Mouse (Mus musculus) heart, embryonic 11.5 days (tissue): Measurements from ENCODE around the gene Bscl2. TPM values are rescaled to one million over a fixed set of nuclear protein-coding genes. Genes with fewer than 3 reads are reported as not detected.

Experiments used
- ATAC-seq: fragments of 200-750 bp; cut with Nextera tagmentation; replicated peaks from 2 replicates; pipeline ENCODE4 v1.8.0; 2017; ENCODE audit warnings: moderate library complexity; ENCODE audit not compliant: insufficient number of reproducible peaks, low FRiP score, low TSS enrichment
- H3K27ac ChIP-seq: fragments of 300-500 bp; sonication (generic); 2 replicates; pipeline ENCODE4 v1.5.1; 2014; ENCODE audit warnings: mild to moderate bottlenecking, low read depth, low read length
- H3K27me3 ChIP-seq: fragments of 300-500 bp; sonication (generic); 2 replicates; pipeline ENCODE4 v1.6.1; 2014; ENCODE audit warnings: mild to moderate bottlenecking, low read length, mixed read lengths; ENCODE audit not compliant: control insufficient read depth, insufficient read depth
- H3K36me3 ChIP-seq: fragments of 300-500 bp; sonication (generic); 2 replicates; pipeline ENCODE4 v1.6.1; 2014; ENCODE audit warnings: mild to moderate bottlenecking, low read length, moderate library complexity, mixed read lengths; ENCODE audit not compliant: control insufficient read depth, insufficient read depth
- H3K4me1 ChIP-seq: fragments of 300-500 bp; sonication (generic); 2 replicates; pipeline ENCODE4 v1.6.1; 2014; ENCODE audit warnings: low read length; ENCODE audit not compliant: control insufficient read depth, insufficient read depth
- H3K4me2 ChIP-seq: fragments of 300-500 bp; sonication (generic); 2 replicates; pipeline ENCODE4 v1.6.1; 2014; ENCODE audit warnings: mild to moderate bottlenecking, moderate library complexity
- H3K4me3 ChIP-seq: fragments of 300-500 bp; sonication (generic); 2 replicates; pipeline ENCODE4 v1.5.1; 2014; ENCODE audit warnings: low read depth, low read length
- H3K9ac ChIP-seq: fragments of 300-500 bp; sonication (generic); 2 replicates; pipeline ENCODE4 v1.6.1; 2014; ENCODE audit warnings: mild to moderate bottlenecking, low read depth, low read length, moderate library complexity
- H3K9me3 ChIP-seq: fragments of 300-500 bp; sonication (generic); replicated peaks from 2 replicates; pipeline ENCODE4 v1.6.1; 2016; ENCODE audit warnings: low read length; ENCODE audit not compliant: control insufficient read depth
- WGBS: fragments of 180-500 bp; shearing (Covaris S2); extraction: QIAGEN DNeasy Blood & Tissue Kit; methylation state at CpG from one replicate; pipeline ENCODE4 v1.1.7; 2014; ENCODE audit not compliant: insufficient replicate concordance; 5-methylcytosine and 5-hydroxymethylcytosine counted together
- polyA plus RNA-seq: library from polyadenylated mRNA; unstranded; fragments of >200 nt; fragmentation: Nextera tagmentation; extraction: Ambion mirVana; gene quantifications from 2 replicates; pipeline ENCODE4 v1.2.1, GENCODE M21; 2014

The Bscl2 gene
- polyA plus RNA-seq, 1 experiment from 2014 or later: 41.7 TPM

DNA sequence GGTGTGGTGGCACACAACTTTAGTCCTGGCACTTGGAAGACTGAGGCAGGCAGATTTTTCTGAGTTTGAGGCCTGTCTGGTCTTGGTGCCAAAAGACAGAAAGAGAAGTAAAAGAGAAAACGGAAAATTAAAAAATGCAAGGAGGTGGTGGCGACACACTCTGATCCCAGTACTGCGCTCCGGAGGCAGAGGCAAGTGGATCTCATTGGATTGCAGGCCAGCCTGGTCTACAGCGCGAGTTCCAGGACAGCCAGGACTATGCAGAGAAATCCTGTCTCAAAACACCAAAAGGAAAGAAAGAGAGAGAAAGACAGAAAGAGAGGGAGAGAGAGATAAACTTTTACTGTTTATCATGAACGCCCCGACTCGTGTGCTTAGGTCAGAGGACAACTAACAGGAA, 33.6 kb downstream of the Bscl2 start:
- peak overlapping the region; percentile 76 for H3K27ac ChIP-seq
- peak overlapping the region; percentile 80 for H3K9ac ChIP-seq
- no peak; the same call in 1 of the 2 replicates for ATAC-seq

DNA sequence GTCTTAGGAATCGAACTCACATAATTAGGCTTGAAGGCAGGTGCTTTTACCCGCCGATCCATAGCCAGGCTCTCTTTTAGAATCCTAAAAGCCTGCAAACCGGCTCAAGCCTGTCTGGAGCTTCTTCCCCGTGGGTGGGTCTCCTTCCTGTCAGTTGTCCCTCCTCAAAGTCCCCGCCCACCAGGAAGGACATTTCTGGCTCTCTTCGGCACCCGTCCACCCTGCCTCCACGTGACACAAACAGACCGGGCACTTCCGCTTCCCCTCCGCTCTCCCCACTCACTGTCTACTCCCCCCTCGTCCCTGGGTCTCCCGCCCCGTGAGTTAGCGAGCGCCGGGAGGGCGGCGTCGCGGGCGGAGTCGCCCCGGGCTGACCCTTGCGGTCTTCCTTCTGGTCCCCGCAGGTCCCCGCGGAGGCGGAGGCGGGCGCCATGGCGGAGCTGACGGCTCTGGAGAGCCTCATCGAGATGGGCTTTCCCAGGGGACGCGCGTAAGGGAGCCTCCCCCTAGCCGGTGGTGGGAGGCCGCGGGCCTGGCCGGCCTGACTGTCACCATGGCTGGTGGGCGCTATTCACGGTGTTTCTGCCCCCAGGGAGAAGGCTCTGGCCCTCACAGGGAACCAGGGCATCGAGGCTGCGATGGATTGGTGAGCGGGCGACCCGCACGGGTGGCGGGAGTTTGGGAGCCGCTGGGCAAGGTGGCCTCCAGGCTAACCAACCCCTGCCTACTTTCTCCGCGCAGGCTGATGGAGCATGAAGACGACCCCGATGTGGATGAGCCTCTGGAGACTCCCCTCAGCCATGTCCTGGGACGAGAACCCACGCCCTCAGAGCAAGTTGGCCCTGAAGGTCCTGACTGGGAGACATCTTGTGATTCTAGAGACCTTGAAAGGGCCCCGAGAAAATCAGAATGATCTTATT, 34.3 kb downstream of the Bscl2 start, which contains the start of gene Ubxn1:
Gene Ubxn1 (plus strand): TSS at position 230 of the 920 bp plus-strand sequence.
- peaks cover 7% of the 10 kb centered on the region; the same call in 1 of the 2 replicates for H3K36me3 ChIP-seq
- H3K27ac ChIP-seq: peak within 1 kb of the TSS; percentile 82
- peak within 1 kb of the TSS; percentile 80 for H3K9ac ChIP-seq
- under 1% methylated on average over 59 of the region's 59 CpGs for WGBS
- peak within 1 kb of the TSS; percentile 80 for H3K4me3 ChIP-seq
- peak; percentile 97 for ATAC-seq
- H3K9me3 ChIP-seq: no peaks in the 10 kb centered on the region
- H3K4me1 ChIP-seq: peaks cover 6% of the 10 kb centered on the region
- H3K27me3 ChIP-seq: no peaks in the 10 kb centered on the region
- H3K4me2 ChIP-seq: peak within 1 kb of the TSS; percentile 91

More for the DNA sequence above, 33.6 kb downstream of the Bscl2 start:
- Histone ChIP-seq H3K4me2 (peak overlapping the region; percentile 91), H3K27me3 (no peaks in the 10 kb centered on the region), H3K4me3 (peak overlapping the region; percentile 80), H3K9me3 (no peaks in the 10 kb centered on the region), H3K36me3 (peaks cover 5% of the 10 kb centered on the region; the same call in 1 of the 2 replicates), H3K4me1 (peaks cover 6% of the 10 kb centered on the region)
- WGBS: 47% methylated on average over 9 of the region's 9 CpGs

DNA sequence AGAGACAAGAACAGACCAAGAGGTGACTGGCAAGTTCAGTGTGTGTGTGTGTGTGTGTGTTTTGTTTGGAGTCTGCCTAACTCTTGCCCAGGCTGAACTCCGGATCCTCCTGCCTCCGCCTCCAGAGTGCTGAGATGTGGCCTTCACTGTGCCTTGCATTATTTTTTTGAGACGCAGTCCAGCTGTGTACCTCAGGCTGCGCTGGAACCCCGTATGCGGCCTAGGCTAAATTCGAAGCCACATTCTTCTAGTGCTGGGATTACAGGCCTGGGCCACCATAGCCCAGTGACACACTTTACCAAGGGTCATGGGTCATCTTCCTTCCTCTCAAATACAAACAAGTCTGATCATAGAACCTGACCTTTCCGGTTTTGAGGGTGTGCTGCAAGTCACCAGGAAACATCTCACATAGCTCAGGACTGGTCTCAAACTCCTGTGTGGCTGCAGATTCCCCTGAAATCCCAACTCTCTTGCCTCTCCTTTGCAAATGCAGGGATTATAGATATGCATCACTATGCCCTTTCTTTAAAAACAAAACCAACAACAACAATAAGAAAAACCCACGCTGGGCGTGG, 35.1 kb downstream of the Bscl2 start:
- Histone ChIP-seq H3K4me1 (peaks cover 6% of the 10 kb centered on the region), H3K9ac (peak overlapping the region; percentile 80), H3K27me3 (no peaks in the 10 kb centered on the region), H3K4me3 (peak overlapping the region; percentile 80), H3K9me3 (no peaks in the 10 kb centered on the region), H3K4me2 (peak overlapping the region; percentile 91), H3K27ac (peak overlapping the region; percentile 82; the same call in 1 of the 2 replicates), H3K36me3 (peaks cover 7% of the 10 kb centered on the region; the same call in 1 of the 2 replicates)
- WGBS: 73% methylated on average over 10 of the region's 10 CpGs
- no peak for ATAC-seq

DNA sequence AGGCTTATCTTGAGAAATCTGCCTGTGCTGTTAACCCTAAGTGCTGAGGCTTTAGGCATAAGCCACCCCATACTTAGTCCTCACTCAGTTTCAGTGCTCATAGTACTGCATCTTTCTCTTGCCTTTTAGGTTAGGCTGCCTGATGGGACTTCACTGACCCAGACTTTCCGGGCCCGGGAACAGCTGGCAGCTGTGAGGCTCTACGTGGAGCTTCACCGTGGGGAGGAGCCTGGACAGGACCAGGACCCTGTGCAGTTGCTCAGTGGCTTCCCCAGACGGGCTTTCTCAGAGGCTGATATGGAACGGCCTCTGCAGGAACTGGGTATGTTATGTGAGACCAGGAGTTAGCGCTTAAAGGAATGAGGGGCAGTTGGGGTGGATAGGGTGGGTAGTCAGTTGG, 37.8 kb downstream of the Bscl2 start:
- Histone ChIP-seq H3K27ac (no peak overlapping the region), H3K36me3 (peaks cover 9% of the 10 kb centered on the region; the same call in 1 of the 2 replicates), H3K27me3 (no peaks in the 10 kb centered on the region), H3K4me2 (no peak overlapping the region), H3K4me1 (peaks cover 14% of the 10 kb centered on the region), H3K9me3 (no peaks in the 10 kb centered on the region), H3K4me3 (no peak overlapping the region), H3K9ac (no peak overlapping the region)
- 89% methylated on average over 7 of the region's 7 CpGs for WGBS
- ATAC-seq: no peak

DNA sequence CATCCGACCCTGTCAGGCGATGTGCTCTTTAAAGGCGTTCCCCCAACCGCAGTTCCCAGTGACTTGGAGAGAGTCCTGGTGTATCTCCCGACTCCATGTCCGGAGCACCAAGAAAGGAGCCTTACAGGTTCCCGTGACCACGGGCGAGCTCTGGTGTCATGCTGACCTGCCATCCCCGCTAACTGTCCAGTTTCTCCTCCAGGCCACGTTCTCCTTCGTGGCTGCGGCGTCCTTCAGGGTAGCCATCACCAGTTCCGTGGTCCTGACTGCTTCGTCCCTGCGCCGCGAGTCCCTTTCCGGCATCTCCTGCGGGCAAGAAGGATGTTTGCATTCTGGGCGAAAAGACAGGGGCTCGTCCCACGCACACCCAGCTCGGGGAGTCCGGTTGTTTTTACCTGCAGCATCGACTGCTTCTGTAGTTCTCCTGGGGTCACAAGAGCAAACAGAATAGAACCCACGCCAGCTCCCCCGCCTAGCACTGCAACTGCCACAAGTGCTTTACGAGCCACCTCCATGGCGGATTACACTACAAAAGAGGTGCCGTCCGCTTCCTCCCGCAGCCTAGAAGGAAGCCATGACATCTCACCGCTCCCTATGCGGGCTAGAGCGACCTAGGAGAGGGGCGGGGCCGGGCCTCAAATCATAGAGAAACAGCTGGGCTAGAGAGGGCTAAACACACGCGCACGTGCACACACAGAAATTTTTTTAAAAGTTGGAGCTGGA, 43.2 kb downstream of the Bscl2 start, which contains the start of gene Uqcc3:
Gene Uqcc3 (minus strand): TSS at position 613 of the 723 bp plus-strand sequence.
- under 1% methylated on average over 42 of the region's 42 CpGs for WGBS
- Histone ChIP-seq H3K27me3 (no peaks in the 10 kb centered on the region), H3K4me1 (peaks cover 7% of the 10 kb centered on the region; the same call in 1 of the 2 replicates), H3K27ac (peak within 1 kb of the TSS; percentile 63), H3K4me2 (peak within 1 kb of the TSS; percentile 73), H3K9ac (peak within 1 kb of the TSS; percentile 82), H3K4me3 (peak within 1 kb of the TSS; percentile 70), H3K36me3 (peaks cover 5% of the 10 kb centered on the region; the same call in 1 of the 2 replicates), H3K9me3 (no peaks in the 10 kb centered on the region)
- ATAC-seq: peak; percentile 91

DNA sequence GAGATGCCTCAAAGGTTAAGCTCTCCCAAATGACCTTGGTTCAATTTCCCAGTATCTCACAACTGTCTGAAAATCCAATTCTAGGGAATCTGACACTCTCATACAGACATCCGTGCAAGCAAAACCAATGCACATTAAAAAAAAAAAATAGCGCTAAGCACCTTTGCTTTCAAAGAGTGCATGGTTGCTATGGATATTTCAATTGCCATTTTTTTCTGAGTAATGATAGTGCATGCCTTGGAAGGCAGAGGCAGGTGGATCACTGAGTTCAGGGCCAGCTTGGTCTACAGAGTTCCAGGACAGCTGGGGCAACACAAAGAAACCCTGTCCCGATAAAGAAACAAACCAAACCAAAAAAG, 43.7 kb downstream of the Bscl2 start:
- WGBS: 24% methylated on average over 3 of the region's 3 CpGs
- H3K27ac ChIP-seq: no peak overlapping the region

DNA sequence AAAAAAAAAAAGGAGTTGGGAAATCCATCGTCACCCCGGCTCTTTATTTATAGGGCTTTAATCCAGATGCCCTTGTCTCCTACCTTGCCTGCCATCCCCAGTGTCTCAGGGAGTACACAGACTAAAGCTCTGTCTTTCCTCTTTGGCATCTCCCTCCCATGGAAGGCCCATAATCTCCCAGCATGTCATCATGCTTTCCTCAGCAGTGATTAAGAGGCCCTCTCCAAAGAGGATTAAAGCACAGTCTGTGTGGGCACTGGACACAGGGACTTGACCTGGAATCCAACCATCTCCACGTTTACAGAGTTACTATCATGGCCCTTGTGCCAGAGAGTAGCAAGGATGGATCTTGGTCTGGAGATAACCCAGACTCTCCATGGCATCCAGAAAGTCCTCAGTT, 46.3 kb downstream of the Bscl2 start, which contains the start of the genes Lbhd1 and Gm49403:
Gene Lbhd1 (plus strand): TSS at position 117 of the 400 bp plus-strand sequence.
Gene Gm49403 (plus strand): TSS at position 315 of the 400 bp plus-strand sequence.
- WGBS: 70% methylated on average over 3 of the region's 3 CpGs
- no peak for ATAC-seq
- no peaks in the 10 kb centered on the region for H3K9me3 ChIP-seq
- no peak within 1 kb of the TSS for H3K9ac ChIP-seq
- H3K27ac ChIP-seq: no peak within 1 kb of the TSS
- 0 out of 2 replicates have a peak, but pooled peaks cover under 1% of the 10 kb centered on the region for H3K36me3 ChIP-seq
- H3K4me1 ChIP-seq: peaks cover 11% of the 10 kb centered on the region; the same call in 1 of the 2 replicates
- H3K27me3 ChIP-seq: no peaks in the 10 kb centered on the region
- no peak within 1 kb of the TSS for H3K4me2 ChIP-seq
- no peak within 1 kb of the TSS for H3K4me3 ChIP-seq

More for the DNA sequence above, 43.7 kb downstream of the Bscl2 start:
- no peak for ATAC-seq
- H3K9me3 ChIP-seq: no peaks in the 10 kb centered on the region
- H3K4me1 ChIP-seq: peaks cover 7% of the 10 kb centered on the region; the same call in 1 of the 2 replicates
- H3K4me3 ChIP-seq: peak overlapping the region; percentile 70
- H3K9ac ChIP-seq: peak overlapping the region; percentile 82; the same call in 1 of the 2 replicates
- 0 out of 2 replicates have a peak, but pooled peaks cover 2% of the 10 kb centered on the region for H3K36me3 ChIP-seq
- no peaks in the 10 kb centered on the region for H3K27me3 ChIP-seq
- H3K4me2 ChIP-seq: peak overlapping the region; percentile 73
